Mouse (Mus musculus): ENCODE results near the gene Gm853.
A peak's percentile ranks its signal among the peaks of the same experiment; 100 is the strongest.
"Not testable (repeated sequence)": the region's sequence is repeated elsewhere in the genome, so short reads cannot be mapped to it uniquely, and the experiment has no call there.

The Gm853 gene

GRCm38 (mm10) chr4:130222179-130222578 is at the start of gene Gm853:
TSS of gene Gm853 (minus strand) at chr4:130222401.
- DNase-seq (ENCODE audit: low spot score): no peak

- no peak for DNase-seq (ENCODE audit: low spot score)
These were observed 48.6 kb upstream of the Gm853 start for GRCm38 (mm10) chr4:130270611-130271347.

GRCm38 (mm10) chr4:130270089-130270488 is 47.9 kb upstream of the Gm853 start:
- DNase-seq (ENCODE audit: low spot score): no peak

GRCm38 (mm10) chr4:130268736-130269135 is 46.5 kb upstream of the Gm853 start:
- DNase-seq (ENCODE audit: low spot score): no peak

- peak; percentile 10 for DNase-seq (ENCODE audit: low spot score)
These were observed 44.9 kb upstream of the Gm853 start for GRCm38 (mm10) chr4:130267069-130267468.

GRCm38 (mm10) chr4:130266601-130267000 is 44.4 kb upstream of the Gm853 start:
- no peak for DNase-seq (ENCODE audit: low spot score)

- DNase-seq (ENCODE audit: low spot score): no peak
These were observed 42.6 kb upstream of the Gm853 start for GRCm38 (mm10) chr4:130264698-130265349.

- DNase-seq (ENCODE audit: low spot score): no peak
These were observed 41.9 kb upstream of the Gm853 start for GRCm38 (mm10) chr4:130264131-130264530.

- DNase-seq (ENCODE audit: low spot score): no peak
These were observed 38.2 kb upstream of the Gm853 start for GRCm38 (mm10) chr4:130260406-130260805.

GRCm38 (mm10) chr4:130252441-130253157 is 30.4 kb upstream of the Gm853 start:
- peak; percentile 69 for DNase-seq (ENCODE audit: low spot score)

- no peak for DNase-seq (ENCODE audit: low spot score)
These were observed 29.6 kb upstream of the Gm853 start for GRCm38 (mm10) chr4:130251763-130252162.

GRCm38 (mm10) chr4:130251172-130251705 is 29.0 kb upstream of the Gm853 start:
- DNase-seq (ENCODE audit: low spot score): no peak

- no peak for DNase-seq (ENCODE audit: low spot score)
These were observed 26.4 kb upstream of the Gm853 start for GRCm38 (mm10) chr4:130248636-130249035.

GRCm38 (mm10) chr4:130246132-130246531 is 23.9 kb upstream of the Gm853 start:
- DNase-seq (ENCODE audit: low spot score): peak; percentile 37

- DNase-seq (ENCODE audit: low spot score): no peak
These were observed 22.5 kb upstream of the Gm853 start for GRCm38 (mm10) chr4:130244749-130245148.

GRCm38 (mm10) chr4:130243621-130244020 is 21.4 kb upstream of the Gm853 start:
- not testable (repeated sequence) for DNase-seq (ENCODE audit: low spot score)

- no peak for DNase-seq (ENCODE audit: low spot score)
These were observed 20.8 kb upstream of the Gm853 start for GRCm38 (mm10) chr4:130242956-130243355.

- DNase-seq (ENCODE audit: low spot score): no peak
These were observed 18.5 kb upstream of the Gm853 start for GRCm38 (mm10) chr4:130240695-130241094.

- DNase-seq (ENCODE audit: low spot score): no peak
These were observed 15.4 kb upstream of the Gm853 start for GRCm38 (mm10) chr4:130237607-130238006.

- no peak for DNase-seq (ENCODE audit: low spot score)
These were observed 14.2 kb upstream of the Gm853 start for GRCm38 (mm10) chr4:130236361-130236760.

GRCm38 (mm10) chr4:130224071-130224470 is 1.9 kb upstream of the Gm853 start:
- no peak for DNase-seq (ENCODE audit: low spot score)

GRCm38 (mm10) chr4:130220176-130220575 is 2.0 kb downstream of the Gm853 start:
- no peak for DNase-seq (ENCODE audit: low spot score)

- no peak for DNase-seq (ENCODE audit: low spot score)
These were observed 6.8 kb downstream of the Gm853 start for GRCm38 (mm10) chr4:130215392-130215791.

Measured in ovary, adult 18-20 months (tissue).